In the genomic region with DNA sequence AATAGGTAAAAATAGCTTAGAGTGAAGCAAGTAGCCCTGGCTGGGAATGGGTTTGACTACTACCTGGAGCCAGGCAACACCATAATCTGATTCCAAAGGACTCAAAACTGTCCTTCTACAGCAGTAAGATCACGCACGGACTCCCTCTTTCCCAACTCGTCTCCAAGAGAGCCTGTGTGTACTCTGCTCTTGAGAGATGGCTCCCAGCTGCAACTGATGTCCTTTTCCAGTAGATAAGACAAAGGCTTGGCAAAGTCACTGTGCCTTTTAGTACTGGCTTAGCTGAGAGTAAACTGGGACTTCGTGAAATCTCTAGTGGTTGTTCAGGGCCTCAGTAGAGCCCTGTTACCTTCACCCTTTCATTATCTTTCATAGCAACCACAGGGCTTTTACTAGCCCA, we compare ENCODE assay signal across 14 mouse cellular contexts. TPM values are rescaled to one million over a fixed set of nuclear protein-coding genes. Genes with fewer than 3 reads are reported as not detected.
A peak's percentile ranks its signal among the peaks of the same experiment; 100 is the strongest.
DNase-seq lines count a peak whose midpoint lies in the region; ATAC-seq and TF ChIP-seq lines count a peak whose summit lies in the region.
"Had no signal": no experiment of that assay in that cellular context is flagged by ENCODE, and none has a peak within 500 bp of the region (broad histone marks: within the 10 kb centered on the region; RNA-seq: fewer than 3 reads in every experiment).

No protein-coding gene starts in this region.

- no peak overlapping the region for H3K4me3 ChIP-seq in kidney, postnatal 0 days (replicated peaks; ENCODE audit: low read depth, low read length)
- no peak overlapping the region for H3K4me3 ChIP-seq in embryonic facial prominence, embryonic 14.5 days (ENCODE audit: low read depth, low read length)
- no peak overlapping the region for H3K4me3 ChIP-seq in heart, embryonic 16.5 days (ENCODE audit: low read length)

- no peaks in the 10 kb centered on the region for H3K9me3 ChIP-seq in kidney, postnatal 0 days (replicated peaks; ENCODE audit: low read length)
- no peaks in the 10 kb centered on the region for H3K9me3 ChIP-seq in embryonic facial prominence, embryonic 14.5 days (ENCODE audit: control insufficient read depth, low read length)
- no peaks in the 10 kb centered on the region for H3K9me3 ChIP-seq in heart, embryonic 16.5 days (replicated peaks; ENCODE audit: control insufficient read depth, low read length)

- peak; percentile 26 for DNase-seq in adrenal gland, postnatal 14 days
- no peak for DNase-seq in adrenal gland, postnatal 10 days
- no peak for DNase-seq in kidney, postnatal 0 days (ENCODE audit: low spot score)
- DNase-seq in kidney, adult 18-20 months: no peak
- DNase-seq in embryonic facial prominence, embryonic 14.5 days (ENCODE audit: low spot score): no peak
- no peak for DNase-seq in frontal cortex, postnatal 14 days (ENCODE audit: low spot score in 2 of 2)
- DNase-seq in urinary bladder, postnatal 36 days (ENCODE audit: low spot score in 2 of 2): no peak
- DNase-seq: cerebellum, adult 18-20 months; layer of hippocampus, postnatal 36 days; spleen, adult 18-20 months had no signal

- no peak overlapping the region for H3K4me2 ChIP-seq in kidney, postnatal 0 days (ENCODE audit: low read length)
- no peak overlapping the region for H3K4me2 ChIP-seq in embryonic facial prominence, embryonic 14.5 days (ENCODE audit: low read depth, low read length)
- H3K4me2 ChIP-seq in heart, embryonic 16.5 days (ENCODE audit: low read depth, low read length): peak overlapping the region; percentile 31

- H3K27ac ChIP-seq in kidney, postnatal 0 days: 0 out of 2 replicates have a peak overlapping the region, but pooled peaks have one; percentile 33
- H3K27ac ChIP-seq in embryonic facial prominence, embryonic 14.5 days (replicated peaks; ENCODE audit: low read depth, low read length): peak overlapping the region; percentile 22; the same call in 1 of the 2 replicates
- peak overlapping the region; percentile 94 for H3K27ac ChIP-seq in heart, embryonic 16.5 days (ENCODE audit: low read length)
- H3K27ac ChIP-seq: hindbrain, postnatal 0 days; liver, embryonic 14.5 days had no signal

- no peak for ATAC-seq in kidney, postnatal 0 days (replicated peaks; ENCODE audit: low FRiP score, low read depth)
- ATAC-seq in embryonic facial prominence, embryonic 14.5 days (ENCODE audit: low read depth): no peak
- ATAC-seq in heart, embryonic 16.5 days (replicated peaks; ENCODE audit: extremely low read depth, insufficient read depth, low FRiP score): no peak
- ATAC-seq: hindbrain, postnatal 0 days had no signal

- no peak overlapping the region for H3K9ac ChIP-seq in kidney, postnatal 0 days (ENCODE audit: low read depth, low read length)
- H3K9ac ChIP-seq in embryonic facial prominence, embryonic 14.5 days (ENCODE audit: low read depth, low read length): no peak overlapping the region
- peak overlapping the region; percentile 53 for H3K9ac ChIP-seq in heart, embryonic 16.5 days (ENCODE audit: low read length)
- H3K9ac ChIP-seq: liver, embryonic 14.5 days had no signal

- H3K4me1 ChIP-seq in kidney, postnatal 0 days (replicated peaks; ENCODE audit: insufficient read depth, low read length): peaks cover 46% of the 10 kb centered on the region
- H3K4me1 ChIP-seq in embryonic facial prominence, embryonic 14.5 days (ENCODE audit: control insufficient read depth, insufficient read depth, low read length): peaks cover 28% of the 10 kb centered on the region
- peaks cover 64% of the 10 kb centered on the region for H3K4me1 ChIP-seq in heart, embryonic 16.5 days (ENCODE audit: control insufficient read depth, insufficient read depth, low read length)

- WGBS in kidney, postnatal 0 days: 41% methylated on average over 4 of the region's 4 CpGs
- WGBS in embryonic facial prominence, embryonic 14.5 days: 54% methylated on average over 4 of the region's 4 CpGs
- 29% methylated on average over 4 of the region's 4 CpGs for WGBS in heart, embryonic 16.5 days

- H3K27me3 ChIP-seq in kidney, postnatal 0 days (ENCODE audit: insufficient read depth, low read length): no peaks in the 10 kb centered on the region
- no peaks in the 10 kb centered on the region for H3K27me3 ChIP-seq in embryonic facial prominence, embryonic 14.5 days (replicated peaks; ENCODE audit: control insufficient read depth, insufficient read depth, low read length)
- no peaks in the 10 kb centered on the region for H3K27me3 ChIP-seq in heart, embryonic 16.5 days (ENCODE audit: control insufficient read depth, insufficient read depth, low read length)

- no peak for TF ChIP-seq CTCF in kidney, postnatal 0 days (IDR thresholded peaks at IDR 0.05; ENCODE audit: low read depth)

- H3K36me3 ChIP-seq in kidney, postnatal 0 days (ENCODE audit: insufficient read depth, low read length): 0 out of 2 replicates have a peak, but pooled peaks cover 3% of the 10 kb centered on the region
- H3K36me3 ChIP-seq in embryonic facial prominence, embryonic 14.5 days (ENCODE audit: control insufficient read depth, insufficient read depth, low read length): peaks cover 20% of the 10 kb centered on the region
- H3K36me3 ChIP-seq in heart, embryonic 16.5 days (ENCODE audit: control insufficient read depth, insufficient read depth): peaks cover 10% of the 10 kb centered on the region; the same call in 1 of the 2 replicates

RNA-seq across cellular contexts. Expression of a gene that starts 38.6 kb away (rescaled TPM):
- total RNA-seq in adrenal gland, postnatal 14 days (2021): 163 and 168 TPM in 2 replicates
- 100 to 1,000 TPM; 117 to 131 TPM for total RNA-seq in adrenal gland, postnatal 10 days (2021)
- 55.7 and 59.4 TPM in 2 replicates for polyA plus RNA-seq in kidney, postnatal 0 days (2015; fragmentation: Nextera tagmentation; extraction: Ambion mirVana)
- polyA plus RNA-seq in embryonic facial prominence, embryonic 14.5 days (2014; fragmentation: Nextera tagmentation; extraction: Ambion mirVana): 30.5 and 34.7 TPM in 2 replicates
- 18.0 and 20.7 TPM in 2 replicates for polyA plus RNA-seq in heart, embryonic 16.5 days (2015; fragmentation: Nextera tagmentation; extraction: Ambion mirVana)
- total RNA-seq: MEL had no signal

Comparison
In these comparisons a context has a peak if more than half of its experiments do, and no peak if none do; other contexts are left out.
1. H3K27ac ChIP-seq: peak in every context shown above with its lines; median percentile 94 in heart, embryonic 16.5 days; 33 in kidney, postnatal 0 days; 22 in embryonic facial prominence, embryonic 14.5 days.